Mouse (Mus musculus): ENCODE results near the gene Gm6309. TPM values are rescaled to one million over a fixed set of nuclear protein-coding genes. Genes with fewer than 3 reads are reported as not detected.

The Gm6309 gene
- polyA plus RNA-seq (2021; fragmentation: Nextera tagmentation): not detected in 2 replicates
- long read RNA-seq, experiment 1: 0 reads
- long read RNA-seq, experiment 2: 0 reads

GRCm38 (mm10) chr5:146170621-146171020 lies at the start of gene Gm6309:
Gm6309 (minus strand) TSS chr5:146170721.

GRCm38 (mm10) chr5:146185204-146185603 lies 14.7 kb upstream of the Gm6309 start, which contains the start of gene 1700001J03Rik:
1700001J03Rik (minus strand) TSS chr5:146185304.

GRCm38 (mm10) chr5:146160439-146160838 lies 10.1 kb downstream of the Gm6309 start, which contains the start of gene Gm5565:
Gm5565 (minus strand) TSS chr5:146160539.

Other genes starting within 250 kb of the Gm6309 start
- gene Cyp3a25, start 161.1 kb downstream of the Gm6309 start, polyA plus RNA-seq (2021; fragmentation: Nextera tagmentation): not detected in 2 replicates
- gene Cyp3a59, start 91.5 kb downstream of the Gm6309 start, polyA plus RNA-seq (2021; fragmentation: Nextera tagmentation): not detected in 2 replicates
- gene Gm5565, start 10.2 kb downstream of the Gm6309 start, polyA plus RNA-seq (2021; fragmentation: Nextera tagmentation): not detected in 2 replicates
- gene 1700001J03Rik, start 14.6 kb upstream of the Gm6309 start, polyA plus RNA-seq (2021; fragmentation: Nextera tagmentation): not detected in 2 replicates
- 30.8 and 37.7 TPM in 2 replicates for gene Rnf6, start 50.8 kb upstream of the Gm6309 start, polyA plus RNA-seq (2021; fragmentation: Nextera tagmentation)
- gene Cdk8, start 60.5 kb upstream of the Gm6309 start, polyA plus RNA-seq (2021; fragmentation: Nextera tagmentation): 3.1 and 6.2 TPM in 2 replicates
- 23.4 and 47.8 TPM in 2 replicates for gene Wasf3, start 214.3 kb upstream of the Gm6309 start, polyA plus RNA-seq (2021; fragmentation: Nextera tagmentation)